Mouse (Mus musculus) heart, embryonic 16.5 days (tissue): ENCODE results near the gene Ifitm1. TPM values are rescaled to one million over a fixed set of nuclear protein-coding genes. Genes with fewer than 3 reads are reported as not detected.

Experiments used
- ATAC-seq: fragments of 200-750 bp; cut with Nextera tagmentation; replicated peaks from 2 replicates; pipeline ENCODE4 v1.8.0; 2017; ENCODE audit warnings: moderate number of reproducible peaks; ENCODE audit not compliant: insufficient read depth, low FRiP score; ENCODE audit errors: extremely low read depth
- H3K27ac ChIP-seq: fragments of 300-500 bp; sonication (generic); 2 replicates; pipeline ENCODE4 v1.5.1; 2014; ENCODE audit warnings: mild to moderate bottlenecking, low read length, control low read depth, moderate library complexity
- H3K27me3 ChIP-seq: fragments of 300-500 bp; sonication (generic); 2 replicates; pipeline ENCODE4 v1.6.1; 2014; ENCODE audit warnings: low read length, mixed read lengths; ENCODE audit not compliant: control insufficient read depth, insufficient read depth
- H3K36me3 ChIP-seq: fragments of 300-500 bp; sonication (generic); 2 replicates; pipeline ENCODE4 v1.6.1; 2014; ENCODE audit not compliant: control insufficient read depth, insufficient read depth
- H3K4me1 ChIP-seq: fragments of 300-500 bp; sonication (generic); 2 replicates; pipeline ENCODE4 v1.6.1; 2014; ENCODE audit warnings: low read length, mixed read lengths; ENCODE audit not compliant: control insufficient read depth, insufficient read depth
- H3K4me2 ChIP-seq: fragments of 300-500 bp; sonication (generic); 2 replicates; pipeline ENCODE4 v1.6.1; 2014; ENCODE audit warnings: low read depth, mild to moderate bottlenecking, control low read depth, low read length
- H3K4me3 ChIP-seq: fragments of 300-500 bp; sonication (generic); 2 replicates; pipeline ENCODE4 v1.5.1; 2014; ENCODE audit warnings: mild to moderate bottlenecking, control low read depth, low read length
- H3K9ac ChIP-seq: fragments of 300-500 bp; sonication (generic); 2 replicates; pipeline ENCODE4 v1.6.1; 2014; ENCODE audit warnings: low read length, control low read depth
- H3K9me3 ChIP-seq: fragments of 300-500 bp; sonication (generic); replicated peaks from 2 replicates; pipeline ENCODE4 v1.6.1; 2016; ENCODE audit warnings: low read length; ENCODE audit not compliant: control insufficient read depth
- WGBS: fragments of 180-500 bp; shearing (Covaris S2); extraction: QIAGEN DNeasy Blood & Tissue Kit; methylation state at CpG from one replicate; pipeline ENCODE4 v1.1.7; 2014; 5-methylcytosine and 5-hydroxymethylcytosine counted together
- polyA plus RNA-seq: library from polyadenylated mRNA; unstranded; fragments of >200 nt; fragmentation: Nextera tagmentation; extraction: Ambion mirVana; gene quantifications from 2 replicates; pipeline ENCODE4 v1.2.1, GENCODE M21; 2015

Ifitm1 gene
- polyA plus RNA-seq, 1 experiment from 2014 or later, result 34.8 TPM

GRCm38 (mm10) chr7:140946980-140947379, 20.0 kb upstream of the Ifitm1 start:
- no peaks in the 10 kb centered on the region for H3K9me3 ChIP-seq
- H3K36me3 ChIP-seq, result no peaks in the 10 kb centered on the region; the same call in 1 of the 2 replicates
- 0 out of 2 replicates have a peak, but pooled peaks have one; percentile 28 for ATAC-seq
- H3K4me1 ChIP-seq, result peaks cover 31% of the 10 kb centered on the region
- peak overlapping the region; percentile 49 for H3K27ac ChIP-seq
- H3K4me2 ChIP-seq, result no peak overlapping the region
- no peak overlapping the region for H3K4me3 ChIP-seq
- no peaks in the 10 kb centered on the region for H3K27me3 ChIP-seq
- no peak overlapping the region for H3K9ac ChIP-seq
- 38% methylated on average over 7 of the region's 7 CpGs for WGBS

DNA sequence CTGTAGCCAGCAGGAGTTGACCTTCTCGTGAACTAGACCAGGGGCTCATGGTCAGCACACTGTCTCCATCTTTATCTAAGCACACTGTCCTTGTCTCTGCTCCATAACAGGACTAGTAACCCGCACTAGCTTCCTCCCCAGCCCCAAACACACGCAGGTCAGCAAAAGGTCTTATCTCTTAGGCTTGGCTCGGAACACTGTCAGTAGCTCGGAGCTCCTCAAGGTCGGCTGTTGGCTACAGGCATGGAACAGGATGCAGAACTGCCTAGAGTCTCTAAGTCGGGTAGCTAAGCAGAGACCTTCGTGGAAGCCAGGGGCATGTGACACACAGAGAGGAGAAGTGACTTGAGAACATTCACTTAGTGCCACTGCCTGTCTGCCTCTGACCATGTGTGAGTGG, 18.9 kb upstream of the Ifitm1 start:
- H3K9ac ChIP-seq, result no peak overlapping the region
- H3K4me1 ChIP-seq, result peaks cover 29% of the 10 kb centered on the region
- no peak overlapping the region for H3K4me3 ChIP-seq
- no peaks in the 10 kb centered on the region for H3K9me3 ChIP-seq
- H3K36me3 ChIP-seq, result no peaks in the 10 kb centered on the region; the same call in 1 of the 2 replicates
- ATAC-seq, result peak; percentile 10; the same call in 1 of the 2 replicates
- H3K27ac ChIP-seq, result peak overlapping the region; percentile 25
- H3K27me3 ChIP-seq, result no peaks in the 10 kb centered on the region
- 31% methylated on average over 8 of the region's 8 CpGs for WGBS
- H3K4me2 ChIP-seq, result no peak overlapping the region

DNA sequence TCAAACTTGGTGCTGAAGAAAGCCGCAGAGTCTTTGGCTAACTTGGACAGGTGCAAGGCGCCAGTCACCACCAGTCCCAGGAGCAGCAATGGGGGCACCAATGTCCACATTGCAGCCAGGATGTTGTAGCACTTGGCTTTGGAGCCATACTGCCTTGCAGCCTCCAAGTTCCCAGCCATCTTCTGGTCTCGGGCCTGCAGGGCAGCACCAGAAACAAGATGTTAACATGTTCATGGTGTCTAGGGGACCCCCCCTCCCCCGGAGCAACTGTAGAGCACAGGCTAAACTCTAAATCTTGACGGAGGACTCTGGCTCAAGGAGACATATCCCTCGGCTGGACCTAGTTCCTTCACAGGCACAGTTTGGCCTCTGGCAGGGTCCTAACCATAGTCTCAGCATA, 17.8 kb upstream of the Ifitm1 start:
- 82% methylated on average over 6 of the region's 6 CpGs for WGBS
- Histone ChIP-seq H3K9ac (no peak overlapping the region), H3K4me1 (peaks cover 33% of the 10 kb centered on the region), H3K4me3 (no peak overlapping the region), H3K36me3 (no peaks in the 10 kb centered on the region; the same call in 1 of the 2 replicates), H3K9me3 (no peaks in the 10 kb centered on the region), H3K4me2 (no peak overlapping the region), H3K27ac (no peak overlapping the region), H3K27me3 (no peaks in the 10 kb centered on the region)
- no peak for ATAC-seq

DNA sequence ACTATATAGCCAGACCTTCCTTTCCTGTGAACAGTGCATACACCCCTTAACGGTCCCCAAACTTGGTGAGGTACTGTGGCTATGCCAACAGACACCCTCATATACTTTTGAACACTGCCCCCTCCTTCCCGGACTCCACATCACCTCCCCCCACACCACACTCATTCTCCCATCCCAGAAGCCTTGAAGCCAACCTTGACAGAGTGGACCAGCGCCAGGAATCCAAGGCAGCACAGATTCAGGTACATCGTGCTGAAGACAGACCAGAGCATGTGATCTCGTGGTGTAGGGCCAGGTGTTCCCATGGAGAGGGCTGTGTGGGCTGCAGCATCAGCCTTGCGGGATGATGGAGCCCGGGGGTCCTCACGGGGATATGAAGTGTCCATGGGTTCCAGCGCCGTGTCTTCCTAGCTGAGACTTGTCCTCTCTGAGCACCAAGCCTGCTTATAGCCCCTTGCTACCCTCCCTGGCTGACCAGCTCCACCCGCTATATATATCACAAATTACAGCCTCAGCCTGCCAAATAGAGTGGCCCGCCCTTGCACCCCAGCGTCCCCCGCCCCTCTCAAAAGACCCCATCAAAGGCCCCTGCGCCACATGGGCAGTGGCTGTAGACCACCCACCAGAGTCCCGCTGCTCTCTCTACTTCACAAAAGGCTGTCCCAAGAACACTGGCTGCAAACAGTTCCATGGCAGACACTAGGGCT, 17.0 kb upstream of the Ifitm1 start, which contains the start of gene Ifitm5:
Gene Ifitm5 (minus strand): TSS at position 468 of the 707 bp plus-strand sequence.
- H3K4me1 ChIP-seq, result peaks cover 34% of the 10 kb centered on the region
- H3K4me2 ChIP-seq, result peak within 1 kb of the TSS; percentile 19; the same call in 1 of the 2 replicates
- peak within 1 kb of the TSS; percentile 50 for H3K27ac ChIP-seq
- H3K4me3 ChIP-seq, result no peak within 1 kb of the TSS
- ATAC-seq, result no peak
- H3K36me3 ChIP-seq, result no peaks in the 10 kb centered on the region; the same call in 1 of the 2 replicates
- no peaks in the 10 kb centered on the region for H3K27me3 ChIP-seq
- H3K9me3 ChIP-seq, result no peaks in the 10 kb centered on the region
- H3K9ac ChIP-seq, result peak within 1 kb of the TSS; percentile 10; the same call in 1 of the 2 replicates
- 84% methylated on average over 16 of the region's 16 CpGs for WGBS

- no peaks in the 10 kb centered on the region for H3K27me3 ChIP-seq
- no peak overlapping the region for H3K9ac ChIP-seq
- H3K4me3 ChIP-seq, result no peak overlapping the region
- H3K27ac ChIP-seq, result peak overlapping the region; percentile 50
- ATAC-seq, result no peak
- no peaks in the 10 kb centered on the region; the same call in 1 of the 2 replicates for H3K36me3 ChIP-seq
- 38% methylated on average over 8 of the region's 8 CpGs for WGBS
- no peaks in the 10 kb centered on the region for H3K9me3 ChIP-seq
- peaks cover 36% of the 10 kb centered on the region for H3K4me1 ChIP-seq
- H3K4me2 ChIP-seq, result peak overlapping the region; percentile 19; the same call in 1 of the 2 replicates
Measured at GRCm38 (mm10) chr7:140951051-140951450, 16.0 kb upstream of the Ifitm1 start.

DNA sequence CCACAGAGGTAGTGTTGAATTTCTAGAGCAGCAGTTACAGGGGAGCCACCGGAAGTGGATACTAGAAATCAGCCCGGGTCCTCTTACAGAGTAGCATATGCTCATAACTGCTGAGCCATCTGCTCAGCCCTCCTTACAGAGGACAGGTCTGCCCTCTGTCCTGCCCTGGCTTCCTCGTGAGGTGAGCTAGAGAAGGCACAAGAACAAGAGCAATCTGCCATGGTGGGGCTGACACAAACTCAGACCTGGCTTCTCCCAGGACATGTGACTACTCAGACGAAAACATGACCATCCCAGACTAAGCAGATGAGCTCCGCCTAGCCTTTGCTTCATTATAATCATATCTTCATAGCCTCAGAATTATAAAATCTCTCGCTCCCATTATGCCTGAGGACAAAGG, 15.3 kb upstream of the Ifitm1 start:
- no peak overlapping the region for H3K9ac ChIP-seq
- H3K4me2 ChIP-seq, result no peak overlapping the region
- no peak for ATAC-seq
- no peak overlapping the region for H3K4me3 ChIP-seq
- no peaks in the 10 kb centered on the region; the same call in 1 of the 2 replicates for H3K36me3 ChIP-seq
- no peaks in the 10 kb centered on the region for H3K9me3 ChIP-seq
- peak overlapping the region; percentile 50 for H3K27ac ChIP-seq
- WGBS, result 62% methylated on average over 6 of the region's 6 CpGs
- H3K4me1 ChIP-seq, result peaks cover 37% of the 10 kb centered on the region
- H3K27me3 ChIP-seq, result no peaks in the 10 kb centered on the region

- peaks cover 36% of the 10 kb centered on the region for H3K4me1 ChIP-seq
- no peak overlapping the region for H3K4me2 ChIP-seq
- H3K9me3 ChIP-seq, result no peaks in the 10 kb centered on the region
- H3K27me3 ChIP-seq, result no peaks in the 10 kb centered on the region
- H3K36me3 ChIP-seq, result no peaks in the 10 kb centered on the region; the same call in 1 of the 2 replicates
- H3K27ac ChIP-seq, result no peak overlapping the region
- H3K9ac ChIP-seq, result no peak overlapping the region
- no peak overlapping the region for H3K4me3 ChIP-seq
- ATAC-seq, result no peak
- 72% methylated on average over 7 of the region's 7 CpGs for WGBS
Measured at GRCm38 (mm10) chr7:140952441-140952840, 14.6 kb upstream of the Ifitm1 start.

DNA sequence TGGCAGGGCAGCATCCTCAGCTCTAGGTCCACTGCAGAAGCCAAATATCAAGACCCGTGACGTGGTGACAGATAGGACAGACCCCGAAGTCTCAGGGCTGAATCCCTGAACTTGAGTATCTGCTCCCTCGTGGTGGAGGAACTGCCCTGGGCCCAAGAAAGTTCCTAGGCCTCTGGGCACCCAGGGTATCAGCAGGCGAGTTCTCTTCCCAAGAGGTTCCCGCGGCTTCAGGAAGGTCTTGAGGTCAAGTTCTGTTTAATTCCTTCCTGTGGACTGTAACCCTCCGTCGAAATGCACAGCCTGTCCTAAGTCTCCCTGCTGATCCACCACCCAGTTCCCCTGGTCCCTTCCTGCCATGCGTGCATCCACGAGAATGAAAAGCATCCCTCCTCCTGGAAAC, 13.9 kb upstream of the Ifitm1 start:
- no peak overlapping the region for H3K9ac ChIP-seq

More for the DNA sequence above, 13.9 kb upstream of the Ifitm1 start:
- Histone ChIP-seq H3K27me3 (no peaks in the 10 kb centered on the region), H3K4me1 (peaks cover 34% of the 10 kb centered on the region), H3K4me3 (no peak overlapping the region), H3K9me3 (no peaks in the 10 kb centered on the region), H3K27ac (0 out of 2 replicates have a peak overlapping the region, but pooled peaks have one; percentile 7), H3K36me3 (no peaks in the 10 kb centered on the region; the same call in 1 of the 2 replicates), H3K4me2 (peak overlapping the region; percentile 82)
- WGBS, result 69% methylated on average over 11 of the region's 11 CpGs
- ATAC-seq, result no peak
